Mouse (Mus musculus) embryonic facial prominence, embryonic 15.5 days (tissue): Measurements from ENCODE around the gene Ndufv2. TPM values are rescaled to one million over a fixed set of nuclear protein-coding genes. Genes with fewer than 3 reads are reported as not detected.

Experiments used
- ATAC-seq: fragments of 200-750 bp; cut with Nextera tagmentation; 2 replicates; pipeline ENCODE4 v1.8.0; 2017; ENCODE audit warnings: low read depth, moderate TSS enrichment; ENCODE audit not compliant: insufficient number of reproducible peaks, low FRiP score, low TSS enrichment
- H3K27ac ChIP-seq: fragments of 300-500 bp; sonication (generic); replicated peaks from 2 replicates; pipeline ENCODE4 v1.5.1; 2015; ENCODE audit warnings: mild to moderate bottlenecking, inconsistent platforms
- H3K27me3 ChIP-seq: fragments of 300-500 bp; sonication (generic); 2 replicates; pipeline ENCODE4 v1.6.1; 2015; ENCODE audit warnings: inconsistent platforms
- H3K36me3 ChIP-seq: fragments of 300-500 bp; sonication (generic); 2 replicates; pipeline ENCODE4 v1.6.1; 2015; ENCODE audit warnings: mild to moderate bottlenecking, inconsistent platforms
- H3K4me1 ChIP-seq: fragments of 300-500 bp; sonication (generic); 2 replicates; pipeline ENCODE4 v1.6.1; 2015; ENCODE audit warnings: inconsistent platforms
- H3K4me2 ChIP-seq: fragments of 300-500 bp; sonication (generic); replicated peaks from 2 replicates; pipeline ENCODE4 v1.6.1; 2015; ENCODE audit warnings: mild to moderate bottlenecking, inconsistent platforms
- H3K4me3 ChIP-seq: fragments of 300-500 bp; sonication (generic); replicated peaks from 2 replicates; pipeline ENCODE4 v1.5.1; 2015; ENCODE audit warnings: mild to moderate bottlenecking, inconsistent platforms
- H3K9ac ChIP-seq: fragments of 300-500 bp; sonication (generic); 2 replicates; pipeline ENCODE4 v1.6.1; 2015; ENCODE audit warnings: inconsistent platforms
- H3K9me3 ChIP-seq: fragments of 300-500 bp; sonication (generic); replicated peaks from 2 replicates; pipeline ENCODE4 v1.6.1; 2016; ENCODE audit warnings: inconsistent platforms
- WGBS: fragments of 180-500 bp; shearing (Covaris S2); methylation state at CpG from one replicate; pipeline ENCODE4 v1.1.7; 2015; 5-methylcytosine and 5-hydroxymethylcytosine counted together
- polyA plus RNA-seq: library from polyadenylated mRNA; unstranded; fragments of >200 nt; fragmentation: Nextera tagmentation; extraction: Ambion mirVana; gene quantifications from 2 replicates; pipeline ENCODE4 v1.2.1, GENCODE M21; 2015

Ndufv2 gene
- polyA plus RNA-seq, result 278 and 302 TPM in 2 replicates

GRCm38 (mm10) chr17:66101380-66102330, at the start of gene Ndufv2:
Ndufv2 (minus strand) TSS chr17:66101559.
- under 1% methylated on average over 67 of the region's 67 CpGs for WGBS
- 0 out of 2 replicates have a peak, but pooled peaks cover 5% of the 10 kb centered on the region for H3K36me3 ChIP-seq

GRCm38 (mm10) chr17:66131212-66131611, 29.9 kb upstream of the Ndufv2 start:
- no peak for ATAC-seq
- Histone ChIP-seq H3K27ac (no peak overlapping the region), H3K4me2 (no peak overlapping the region), H3K36me3 (peaks cover 72% of the 10 kb centered on the region), H3K9me3 (peaks cover 7% of the 10 kb centered on the region; the same call in 1 of the 2 replicates), H3K4me1 (no peaks in the 10 kb centered on the region), H3K4me3 (no peak overlapping the region), H3K9ac (no peak overlapping the region), H3K27me3 (no peaks in the 10 kb centered on the region)
- WGBS, result 96% methylated on average over 4 of the region's 4 CpGs

More at GRCm38 (mm10) chr17:66101380-66102330, at the start of gene Ndufv2:
- no peaks in the 10 kb centered on the region for H3K9me3 ChIP-seq
- H3K4me1 ChIP-seq, result peaks cover 13% of the 10 kb centered on the region
- H3K27me3 ChIP-seq, result no peaks in the 10 kb centered on the region
- H3K27ac ChIP-seq, result peak within 1 kb of the TSS; percentile 93
- ATAC-seq, result peak; percentile 99
- H3K4me3 ChIP-seq, result peak within 1 kb of the TSS; percentile 94
- H3K9ac ChIP-seq, result peak within 1 kb of the TSS; percentile 96
- H3K4me2 ChIP-seq, result peak within 1 kb of the TSS; percentile 89

GRCm38 (mm10) chr17:66130371-66130770, 29.0 kb upstream of the Ndufv2 start:
- Histone ChIP-seq H3K9ac (no peak overlapping the region), H3K9me3 (peaks cover 7% of the 10 kb centered on the region; the same call in 1 of the 2 replicates), H3K4me2 (no peak overlapping the region), H3K27me3 (no peaks in the 10 kb centered on the region), H3K4me1 (0 out of 2 replicates have a peak, but pooled peaks cover 3% of the 10 kb centered on the region), H3K4me3 (no peak overlapping the region), H3K36me3 (peaks cover 65% of the 10 kb centered on the region), H3K27ac (no peak overlapping the region)
- WGBS, result 91% methylated on average over 9 of the region's 9 CpGs
- ATAC-seq, result no peak

GRCm38 (mm10) chr17:66125211-66125610, 23.9 kb upstream of the Ndufv2 start:
- H3K9ac ChIP-seq, result no peak overlapping the region
- H3K4me3 ChIP-seq, result no peak overlapping the region
- H3K4me2 ChIP-seq, result no peak overlapping the region
- H3K4me1 ChIP-seq, result peaks cover 15% of the 10 kb centered on the region; the same call in 1 of the 2 replicates
- WGBS, result 66% methylated on average over 5 of the region's 5 CpGs
- H3K27ac ChIP-seq, result no peak overlapping the region
- no peaks in the 10 kb centered on the region for H3K27me3 ChIP-seq
- ATAC-seq, result no peak
- H3K9me3 ChIP-seq, result no peaks in the 10 kb centered on the region
- peaks cover 21% of the 10 kb centered on the region for H3K36me3 ChIP-seq

GRCm38 (mm10) chr17:66123816-66124610, 22.7 kb upstream of the Ndufv2 start:
- H3K9me3 ChIP-seq, result no peaks in the 10 kb centered on the region
- peaks cover 26% of the 10 kb centered on the region for H3K36me3 ChIP-seq
- H3K4me3 ChIP-seq, result peak overlapping the region; percentile 92
- H3K4me1 ChIP-seq, result peaks cover 15% of the 10 kb centered on the region; the same call in 1 of the 2 replicates
- H3K27ac ChIP-seq, result peak overlapping the region; percentile 86
- no peaks in the 10 kb centered on the region for H3K27me3 ChIP-seq
- H3K4me2 ChIP-seq, result peak overlapping the region; percentile 73
- 1% methylated on average over 20 of the region's 20 CpGs for WGBS
- H3K9ac ChIP-seq, result peak overlapping the region; percentile 69
- no peak for ATAC-seq

- Histone ChIP-seq H3K36me3 (peaks cover 32% of the 10 kb centered on the region), H3K4me1 (peaks cover 15% of the 10 kb centered on the region; the same call in 1 of the 2 replicates), H3K9ac (peak within 1 kb of the TSS; percentile 69), H3K4me3 (peak within 1 kb of the TSS; percentile 92), H3K9me3 (no peaks in the 10 kb centered on the region), H3K27ac (peak within 1 kb of the TSS; percentile 86), H3K27me3 (no peaks in the 10 kb centered on the region), H3K4me2 (peak within 1 kb of the TSS; percentile 73)
- peak; percentile 74 for ATAC-seq
- WGBS, result 5% methylated on average over 45 of the region's 45 CpGs
Observed at GRCm38 (mm10) chr17:66123066-66123815, 21.9 kb upstream of the Ndufv2 start, which contains the start of gene Ddx11. Ddx11 (plus strand) TSS chr17:66123520.

GRCm38 (mm10) chr17:66120701-66121100, 19.3 kb upstream of the Ndufv2 start:
- Histone ChIP-seq H3K36me3 (peaks cover 42% of the 10 kb centered on the region), H3K9me3 (no peaks in the 10 kb centered on the region), H3K4me3 (no peak overlapping the region), H3K4me2 (no peak overlapping the region), H3K9ac (no peak overlapping the region), H3K27ac (no peak overlapping the region), H3K27me3 (no peaks in the 10 kb centered on the region), H3K4me1 (peaks cover 15% of the 10 kb centered on the region; the same call in 1 of the 2 replicates)
- ATAC-seq, result no peak
- WGBS, result 85% methylated on average over 1 of the region's 1 CpGs

GRCm38 (mm10) chr17:66118991-66119390, 17.6 kb upstream of the Ndufv2 start:
- WGBS, result 85% methylated on average over 8 of the region's 8 CpGs

GRCm38 (mm10) chr17:66112166-66112565, 10.8 kb upstream of the Ndufv2 start:
- Histone ChIP-seq H3K4me2 (peak overlapping the region; percentile 63), H3K4me3 (peak overlapping the region; percentile 90), H3K9ac (peak overlapping the region; percentile 82), H3K27me3 (no peaks in the 10 kb centered on the region), H3K27ac (peak overlapping the region; percentile 90; the same call in 1 of the 2 replicates), H3K4me1 (peaks cover 14% of the 10 kb centered on the region), H3K9me3 (no peaks in the 10 kb centered on the region), H3K36me3 (peaks cover 36% of the 10 kb centered on the region)
- ATAC-seq, result no peak
- 32% methylated on average over 4 of the region's 4 CpGs for WGBS

More at GRCm38 (mm10) chr17:66118991-66119390, 17.6 kb upstream of the Ndufv2 start:
- Histone ChIP-seq H3K27ac (no peak overlapping the region), H3K4me3 (no peak overlapping the region), H3K4me2 (no peak overlapping the region), H3K4me1 (0 out of 2 replicates have a peak, but pooled peaks cover 1% of the 10 kb centered on the region), H3K9me3 (no peaks in the 10 kb centered on the region), H3K9ac (no peak overlapping the region), H3K27me3 (no peaks in the 10 kb centered on the region), H3K36me3 (peaks cover 60% of the 10 kb centered on the region)
- ATAC-seq, result no peak

- Histone ChIP-seq H3K9ac (peak within 1 kb of the TSS; percentile 82), H3K4me1 (peaks cover 14% of the 10 kb centered on the region), H3K9me3 (no peaks in the 10 kb centered on the region), H3K4me2 (peak within 1 kb of the TSS; percentile 63), H3K36me3 (peaks cover 29% of the 10 kb centered on the region), H3K4me3 (peak within 1 kb of the TSS; percentile 90), H3K27me3 (no peaks in the 10 kb centered on the region), H3K27ac (peak within 1 kb of the TSS; percentile 90)
- ATAC-seq, result peak; percentile 97
- WGBS, result under 1% methylated on average over 40 of the region's 41 CpGs
Observed at GRCm38 (mm10) chr17:66111402-66111959, 10.1 kb upstream of the Ndufv2 start, which contains the start of gene Washc1. Washc1 (plus strand) TSS chr17:66111545.
